Mouse (Mus musculus): ENCODE measurements at regions not wholly inside any gene's neighbourhood (a gene's known extent, or its start where the extent isn't known, plus 50 kb on each side); places are given as distances from the start of the nearest gene placed in this dataset.

DNA sequence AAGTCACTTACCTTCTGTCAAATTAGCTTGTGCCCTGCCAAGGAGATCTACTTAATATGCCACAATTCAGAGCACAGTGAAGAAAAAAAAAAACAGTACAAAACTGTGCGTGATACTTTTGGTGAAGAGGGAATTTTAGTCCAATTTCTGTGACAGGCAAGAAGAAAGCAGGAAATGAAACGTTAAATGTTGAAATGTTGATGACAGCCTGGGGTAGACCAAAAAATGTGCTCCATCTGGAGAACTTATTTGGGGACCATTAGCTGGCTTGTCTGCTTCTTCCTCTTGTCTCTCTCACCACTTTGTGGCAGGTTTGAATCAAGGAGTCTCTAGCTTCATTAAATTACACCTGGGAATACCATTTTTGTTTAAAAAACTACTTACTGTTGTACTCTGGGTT is 163.3 kb upstream of the Mctp2 start:
- Histone ChIP-seq H3K36me3 (ENCODE audit: control insufficient read depth, insufficient read depth, low read length, poor library complexity, severe bottlenecking) (no peaks in the 10 kb centered on the region), H3K4me1 (ENCODE audit: control insufficient read depth, insufficient read depth, low read length) (no peaks in the 10 kb centered on the region), H3K9ac (ENCODE audit: low read depth, poor library complexity, severe bottlenecking) (no peak overlapping the region), H3K27me3 (ENCODE audit: control insufficient read depth, insufficient read depth, low read length, poor library complexity, severe bottlenecking) (no peaks in the 10 kb centered on the region; the same call in 1 of the 2 replicates), H3K4me3 (ENCODE audit: low read depth, low read length) (no peak overlapping the region), H3K27ac (ENCODE audit: insufficient read depth, low read length) (no peak overlapping the region), H3K9me3 (replicated peaks; ENCODE audit: control insufficient read depth, insufficient read depth, low read length, poor library complexity, severe bottlenecking) (no peaks in the 10 kb centered on the region)
- no peak for TF ChIP-seq POLR2A (IDR thresholded peaks at IDR 0.05; ENCODE audit: insufficient read depth, low read length)
- no peak for TF ChIP-seq EP300 (IDR thresholded peaks at IDR 0.05; ENCODE audit: insufficient read depth, low read depth, low read length)
- no peak for TF ChIP-seq CTCF (IDR thresholded peaks at IDR 0.05; ENCODE audit: low read depth, low read length)

DNA sequence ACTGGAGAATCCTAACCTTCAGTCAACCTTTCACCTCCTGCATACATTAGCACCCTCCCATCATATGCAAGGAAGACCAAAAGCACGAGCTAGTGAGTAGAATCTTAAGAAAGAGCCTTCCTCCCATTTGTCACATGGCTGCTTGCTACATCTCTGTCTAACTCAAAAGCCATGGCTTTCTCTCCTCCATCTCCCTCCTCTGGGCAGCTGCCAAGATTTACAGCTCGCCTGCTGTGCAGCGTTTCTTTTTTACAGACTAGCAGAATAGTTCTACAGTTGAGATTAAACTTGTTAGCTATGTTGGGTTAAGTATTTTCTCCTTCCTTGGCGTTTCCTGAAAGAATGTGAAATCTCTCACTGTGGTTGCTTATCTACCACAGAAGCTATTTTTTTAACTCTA is 168.3 kb upstream of the Mctp2 start:
- Histone ChIP-seq H3K9ac (ENCODE audit: low read depth, poor library complexity, severe bottlenecking) (no peak overlapping the region), H3K9me3 (replicated peaks; ENCODE audit: control insufficient read depth, insufficient read depth, low read length, poor library complexity, severe bottlenecking) (no peaks in the 10 kb centered on the region), H3K4me3 (ENCODE audit: low read depth, low read length) (no peak overlapping the region), H3K36me3 (ENCODE audit: control insufficient read depth, insufficient read depth, low read length, poor library complexity, severe bottlenecking) (no peaks in the 10 kb centered on the region), H3K27ac (ENCODE audit: insufficient read depth, low read length) (no peak overlapping the region), H3K27me3 (ENCODE audit: control insufficient read depth, insufficient read depth, low read length, poor library complexity, severe bottlenecking) (no peaks in the 10 kb centered on the region), H3K4me1 (ENCODE audit: control insufficient read depth, insufficient read depth, low read length) (no peaks in the 10 kb centered on the region)
- TF ChIP-seq EP300 (IDR thresholded peaks at IDR 0.05; ENCODE audit: insufficient read depth, low read depth, low read length) (no peak), CTCF (IDR thresholded peaks at IDR 0.05; ENCODE audit: low read depth, low read length) (no peak), POLR2A (IDR thresholded peaks at IDR 0.05; ENCODE audit: insufficient read depth, low read length) (no peak)

DNA sequence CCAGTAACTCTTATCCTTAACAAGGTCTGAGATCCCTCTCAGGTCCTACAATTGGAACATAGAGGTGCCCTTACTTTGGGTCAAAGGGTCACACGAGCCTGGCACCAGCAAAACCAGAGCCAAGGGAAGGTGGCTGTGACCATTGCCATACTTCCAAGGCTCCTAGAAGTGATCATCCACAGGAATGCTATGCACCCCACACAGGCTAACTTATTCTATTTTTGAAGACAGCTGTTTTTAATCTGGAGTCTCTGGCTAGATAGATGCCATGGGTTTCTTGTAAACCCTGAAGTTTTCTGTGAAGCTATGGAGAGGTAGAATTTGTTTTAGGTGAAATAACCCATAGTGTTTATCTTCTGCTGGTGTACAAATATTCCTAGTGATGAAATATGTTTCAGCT is 172.5 kb upstream of the Mctp2 start:
- Histone ChIP-seq H3K9ac (ENCODE audit: low read depth, poor library complexity, severe bottlenecking) (no peak overlapping the region), H3K27ac (ENCODE audit: insufficient read depth, low read length) (no peak overlapping the region), H3K9me3 (replicated peaks; ENCODE audit: control insufficient read depth, insufficient read depth, low read length, poor library complexity, severe bottlenecking) (no peaks in the 10 kb centered on the region), H3K27me3 (ENCODE audit: control insufficient read depth, insufficient read depth, low read length, poor library complexity, severe bottlenecking) (no peaks in the 10 kb centered on the region), H3K4me3 (ENCODE audit: low read depth, low read length) (no peak overlapping the region), H3K36me3 (ENCODE audit: control insufficient read depth, insufficient read depth, low read length, poor library complexity, severe bottlenecking) (no peaks in the 10 kb centered on the region), H3K4me1 (ENCODE audit: control insufficient read depth, insufficient read depth, low read length) (no peaks in the 10 kb centered on the region)
- TF ChIP-seq CTCF (IDR thresholded peaks at IDR 0.05; ENCODE audit: low read depth, low read length) = no peak
- no peak for TF ChIP-seq POLR2A (IDR thresholded peaks at IDR 0.05; ENCODE audit: insufficient read depth, low read length)
- no peak for TF ChIP-seq EP300 (IDR thresholded peaks at IDR 0.05; ENCODE audit: insufficient read depth, low read depth, low read length)

DNA sequence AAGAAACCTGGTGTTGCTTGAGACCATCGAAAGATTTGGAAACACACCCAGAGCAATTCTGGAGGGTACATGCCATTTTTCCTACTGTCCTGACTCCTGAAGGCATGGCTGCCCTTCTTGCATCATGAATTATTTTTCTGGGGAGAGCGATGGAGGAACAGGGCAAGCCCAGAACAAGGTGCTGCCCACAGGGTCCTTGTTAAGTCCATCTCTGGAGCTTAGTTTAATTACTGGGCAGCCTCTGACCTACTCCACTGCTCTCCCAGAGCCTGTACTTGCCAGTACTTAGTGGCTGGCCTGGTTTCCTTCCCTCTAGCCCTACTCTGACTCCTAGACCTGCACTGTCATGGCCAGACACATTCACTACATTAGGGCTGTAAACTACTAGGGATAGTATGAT is 174.9 kb upstream of the Mctp2 start:
- H3K27ac ChIP-seq (ENCODE audit: insufficient read depth, low read length) = no peak overlapping the region

DNA sequence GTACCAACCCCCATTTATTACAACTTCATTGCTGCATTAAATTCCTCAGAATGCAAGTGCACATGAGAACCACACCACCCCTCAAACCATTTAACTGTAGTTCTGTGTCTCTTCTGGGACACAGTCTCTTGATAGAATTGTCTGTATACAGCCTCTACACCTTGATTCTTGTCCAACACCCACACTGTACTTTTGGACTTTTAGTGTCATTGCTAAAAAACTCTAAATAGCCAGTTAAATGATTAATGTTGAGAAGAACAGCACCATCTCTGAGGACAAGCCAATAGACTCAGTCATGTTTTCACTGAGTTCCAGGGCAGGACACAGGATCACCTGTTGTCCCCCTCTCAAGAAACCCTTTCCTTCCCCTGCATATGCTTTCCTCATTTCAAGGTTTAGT is 183.8 kb upstream of the Mctp2 start:
- TF ChIP-seq CTCF (IDR thresholded peaks at IDR 0.05; ENCODE audit: low read depth, low read length) (no peak), POLR2A (IDR thresholded peaks at IDR 0.05; ENCODE audit: insufficient read depth, low read length) (no peak), EP300 (IDR thresholded peaks at IDR 0.05; ENCODE audit: insufficient read depth, low read depth, low read length) (no peak)
- H3K4me3 ChIP-seq (ENCODE audit: low read depth, low read length) = no peak overlapping the region
- no peaks in the 10 kb centered on the region for H3K36me3 ChIP-seq (ENCODE audit: control insufficient read depth, insufficient read depth, low read length, poor library complexity, severe bottlenecking)
- H3K9me3 ChIP-seq (replicated peaks; ENCODE audit: control insufficient read depth, insufficient read depth, low read length, poor library complexity, severe bottlenecking) = no peaks in the 10 kb centered on the region
- H3K27me3 ChIP-seq (ENCODE audit: control insufficient read depth, insufficient read depth, low read length, poor library complexity, severe bottlenecking) = no peaks in the 10 kb centered on the region
- H3K4me1 ChIP-seq (ENCODE audit: control insufficient read depth, insufficient read depth, low read length) = no peaks in the 10 kb centered on the region
- no peak overlapping the region for H3K27ac ChIP-seq (ENCODE audit: insufficient read depth, low read length)
- no peak overlapping the region for H3K9ac ChIP-seq (ENCODE audit: low read depth, poor library complexity, severe bottlenecking)

More for the DNA sequence above, 174.9 kb upstream of the Mctp2 start:
- Histone ChIP-seq H3K4me1 (ENCODE audit: control insufficient read depth, insufficient read depth, low read length) (no peaks in the 10 kb centered on the region), H3K36me3 (ENCODE audit: control insufficient read depth, insufficient read depth, low read length, poor library complexity, severe bottlenecking) (no peaks in the 10 kb centered on the region), H3K4me3 (ENCODE audit: low read depth, low read length) (no peak overlapping the region), H3K9ac (ENCODE audit: low read depth, poor library complexity, severe bottlenecking) (no peak overlapping the region), H3K9me3 (replicated peaks; ENCODE audit: control insufficient read depth, insufficient read depth, low read length, poor library complexity, severe bottlenecking) (no peaks in the 10 kb centered on the region), H3K27me3 (ENCODE audit: control insufficient read depth, insufficient read depth, low read length, poor library complexity, severe bottlenecking) (no peaks in the 10 kb centered on the region)
- TF ChIP-seq EP300 (IDR thresholded peaks at IDR 0.05; ENCODE audit: insufficient read depth, low read depth, low read length) (no peak), CTCF (IDR thresholded peaks at IDR 0.05; ENCODE audit: low read depth, low read length) (no peak), POLR2A (IDR thresholded peaks at IDR 0.05; ENCODE audit: insufficient read depth, low read length) (no peak)

DNA sequence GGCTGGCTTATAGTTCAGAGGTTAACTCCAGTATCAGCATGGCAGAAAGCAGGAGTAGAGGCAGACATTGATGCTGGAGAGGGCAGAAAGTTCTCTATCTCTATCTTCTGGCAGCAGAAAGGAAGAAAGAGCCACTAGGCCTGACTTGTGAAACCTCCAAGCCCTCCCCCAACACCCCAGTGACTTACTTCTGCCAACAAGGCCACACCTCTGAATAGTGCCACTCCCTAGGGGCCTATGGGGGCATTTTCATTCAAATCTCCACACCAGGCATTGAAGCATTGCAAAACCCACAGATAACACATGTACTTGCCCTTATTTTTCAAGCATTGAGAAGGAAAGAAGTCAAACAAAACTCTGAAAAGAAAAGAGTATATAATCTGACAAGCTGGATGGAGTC is 186.9 kb upstream of the Mctp2 start:
- no peak overlapping the region for H3K27ac ChIP-seq (ENCODE audit: insufficient read depth, low read length)
- H3K9me3 ChIP-seq (replicated peaks; ENCODE audit: control insufficient read depth, insufficient read depth, low read length, poor library complexity, severe bottlenecking) = no peaks in the 10 kb centered on the region
- no peaks in the 10 kb centered on the region for H3K4me1 ChIP-seq (ENCODE audit: control insufficient read depth, insufficient read depth, low read length)
- no peaks in the 10 kb centered on the region for H3K27me3 ChIP-seq (ENCODE audit: control insufficient read depth, insufficient read depth, low read length, poor library complexity, severe bottlenecking)
- no peaks in the 10 kb centered on the region for H3K36me3 ChIP-seq (ENCODE audit: control insufficient read depth, insufficient read depth, low read length, poor library complexity, severe bottlenecking)
- no peak for TF ChIP-seq EP300 (IDR thresholded peaks at IDR 0.05; ENCODE audit: insufficient read depth, low read depth, low read length)
- no peak for TF ChIP-seq CTCF (IDR thresholded peaks at IDR 0.05; ENCODE audit: low read depth, low read length)
- TF ChIP-seq POLR2A (IDR thresholded peaks at IDR 0.05; ENCODE audit: insufficient read depth, low read length) = no peak
- H3K4me3 ChIP-seq (ENCODE audit: low read depth, low read length) = no peak overlapping the region
- H3K9ac ChIP-seq (ENCODE audit: low read depth, poor library complexity, severe bottlenecking) = no peak overlapping the region
